Mouse (Mus musculus): ENCODE measurements at regions not wholly inside any gene's neighbourhood (a gene's known extent, or its start where the extent isn't known, plus 50 kb on each side); places are given as distances from the start of the nearest gene placed in this dataset.

GRCm38 (mm10) chr1:138771307-138772011 lies 76.9 kb downstream of the Lhx9 start:
- WGBS: 81% methylated on average over 3 of the region's 3 CpGs
- H3K4me3 ChIP-seq (ENCODE audit: low read length): no peak overlapping the region
- no peaks in the 10 kb centered on the region for H3K27me3 ChIP-seq (ENCODE audit: insufficient read depth, low read length)
- H3K36me3 ChIP-seq (ENCODE audit: insufficient read depth, low read length): no peaks in the 10 kb centered on the region
- H3K9me3 ChIP-seq (ENCODE audit: low read length): no peaks in the 10 kb centered on the region
- H3K27ac ChIP-seq: no peak overlapping the region
- DNase-seq (ENCODE audit: low spot score) (no peak), ATAC-seq (no peak)
- no peak for TF ChIP-seq CTCF (IDR thresholded peaks at IDR 0.05; ENCODE audit: low read depth)
- no peak overlapping the region for H3K9ac ChIP-seq (replicated peaks; ENCODE audit: low read length)
- no peak overlapping the region for H3K4me2 ChIP-seq (ENCODE audit: low read depth, low read length)
- no peaks in the 10 kb centered on the region for H3K4me1 ChIP-seq (ENCODE audit: insufficient read depth, low read length)

GRCm38 (mm10) chr1:138762876-138763275 lies 85.5 kb downstream of the Lhx9 start:
- Histone ChIP-seq H3K4me2 (ENCODE audit: low read depth, low read length) (no peak overlapping the region), H3K27ac (no peak overlapping the region), H3K9ac (replicated peaks; ENCODE audit: low read length) (no peak overlapping the region), H3K36me3 (ENCODE audit: insufficient read depth, low read length) (no peaks in the 10 kb centered on the region), H3K27me3 (ENCODE audit: insufficient read depth, low read length) (no peaks in the 10 kb centered on the region), H3K9me3 (ENCODE audit: low read length) (no peaks in the 10 kb centered on the region), H3K4me1 (ENCODE audit: insufficient read depth, low read length) (no peaks in the 10 kb centered on the region), H3K4me3 (ENCODE audit: low read length) (no peak overlapping the region)
- ATAC-seq: no peak
- 82% methylated on average over 7 of the region's 7 CpGs for WGBS
- DNase-seq (ENCODE audit: low spot score): no peak
- no peak for TF ChIP-seq CTCF (IDR thresholded peaks at IDR 0.05; ENCODE audit: low read depth)

- Histone ChIP-seq H3K4me3 (ENCODE audit: low read length) (no peak overlapping the region), H3K9me3 (ENCODE audit: low read length) (no peaks in the 10 kb centered on the region), H3K27me3 (ENCODE audit: insufficient read depth, low read length) (no peaks in the 10 kb centered on the region), H3K4me1 (ENCODE audit: insufficient read depth, low read length) (no peaks in the 10 kb centered on the region), H3K36me3 (ENCODE audit: insufficient read depth, low read length) (no peaks in the 10 kb centered on the region), H3K9ac (replicated peaks; ENCODE audit: low read length) (no peak overlapping the region), H3K27ac (no peak overlapping the region), H3K4me2 (ENCODE audit: low read depth, low read length) (no peak overlapping the region)
- ATAC-seq (no peak), DNase-seq (ENCODE audit: low spot score) (no peak)
- TF ChIP-seq CTCF (IDR thresholded peaks at IDR 0.05; ENCODE audit: low read depth): no peak
These were observed 90.6 kb downstream of the Lhx9 start for GRCm38 (mm10) chr1:138757777-138758176.

DNA sequence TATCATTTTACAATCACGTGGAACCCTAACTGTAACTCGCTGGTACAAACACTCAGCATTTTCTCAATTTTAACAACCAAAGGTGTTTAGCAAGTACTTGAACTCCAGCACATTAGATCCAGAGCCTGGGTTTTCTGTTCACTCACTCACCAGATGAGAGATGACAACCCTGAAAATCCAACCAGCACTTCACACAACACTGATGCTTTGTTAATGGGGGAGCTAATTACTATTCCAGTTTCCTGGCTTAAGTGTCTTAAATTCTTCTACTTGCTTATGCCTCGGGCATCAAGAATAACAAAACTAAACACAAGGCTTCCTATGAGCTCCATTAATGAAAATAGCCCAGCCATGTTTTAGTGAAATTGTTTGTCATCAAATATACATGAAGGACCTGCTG lies 113.4 kb upstream of the Nek7 start:
- ATAC-seq (no peak), DNase-seq (ENCODE audit: low spot score) (no peak)
- no peak overlapping the region for H3K9ac ChIP-seq (replicated peaks; ENCODE audit: low read length)
- 81% methylated on average over 3 of the region's 3 CpGs for WGBS
- no peak for TF ChIP-seq CTCF (IDR thresholded peaks at IDR 0.05; ENCODE audit: low read depth)
- no peaks in the 10 kb centered on the region for H3K27me3 ChIP-seq (ENCODE audit: insufficient read depth, low read length)
- H3K4me2 ChIP-seq (ENCODE audit: low read depth, low read length): no peak overlapping the region
- no peak overlapping the region for H3K27ac ChIP-seq
- H3K4me3 ChIP-seq (ENCODE audit: low read length): no peak overlapping the region
- H3K4me1 ChIP-seq (ENCODE audit: insufficient read depth, low read length): no peaks in the 10 kb centered on the region
- no peaks in the 10 kb centered on the region for H3K9me3 ChIP-seq (ENCODE audit: low read length)
- no peaks in the 10 kb centered on the region for H3K36me3 ChIP-seq (ENCODE audit: insufficient read depth, low read length)

DNA sequence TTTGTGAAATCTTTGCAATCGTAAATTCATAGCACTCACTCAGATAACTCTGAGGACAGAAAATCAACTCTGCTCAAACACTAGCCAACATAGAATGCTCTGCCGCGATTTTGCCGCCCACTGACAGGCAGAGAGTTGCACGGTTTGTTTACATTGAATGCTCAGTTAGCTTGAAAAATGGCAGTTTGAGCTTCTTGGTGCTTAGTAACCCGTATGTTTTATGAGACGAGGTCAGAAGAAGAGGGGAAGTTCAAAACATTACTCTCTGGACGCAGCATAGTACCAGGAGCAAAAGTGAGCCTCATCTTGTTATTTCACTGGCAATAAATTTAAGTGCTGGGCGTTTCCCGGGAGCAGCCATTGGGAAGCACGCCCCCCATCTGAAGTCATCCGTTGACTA lies 111.1 kb upstream of the Nek7 start:
- Histone ChIP-seq H3K4me2 (ENCODE audit: low read depth, low read length) (no peak overlapping the region), H3K4me3 (ENCODE audit: low read length) (no peak overlapping the region), H3K4me1 (ENCODE audit: insufficient read depth, low read length) (no peaks in the 10 kb centered on the region), H3K9me3 (ENCODE audit: low read length) (no peaks in the 10 kb centered on the region), H3K27me3 (ENCODE audit: insufficient read depth, low read length) (no peaks in the 10 kb centered on the region), H3K27ac (no peak overlapping the region), H3K36me3 (ENCODE audit: insufficient read depth, low read length) (no peaks in the 10 kb centered on the region), H3K9ac (replicated peaks; ENCODE audit: low read length) (no peak overlapping the region)
- DNase-seq (ENCODE audit: low spot score) (no peak), ATAC-seq (no peak)
- 69% methylated on average over 12 of the region's 12 CpGs for WGBS
- no peak for TF ChIP-seq CTCF (IDR thresholded peaks at IDR 0.05; ENCODE audit: low read depth)

- no peaks in the 10 kb centered on the region for H3K9me3 ChIP-seq (ENCODE audit: low read length)
- no peak overlapping the region for H3K4me2 ChIP-seq (ENCODE audit: low read depth, low read length)
- H3K36me3 ChIP-seq (ENCODE audit: insufficient read depth, low read length): no peaks in the 10 kb centered on the region
- no peaks in the 10 kb centered on the region for H3K27me3 ChIP-seq (ENCODE audit: insufficient read depth, low read length)
- H3K4me1 ChIP-seq (ENCODE audit: insufficient read depth, low read length): no peaks in the 10 kb centered on the region
- 70% methylated on average over 2 of the region's 2 CpGs for whole genome bisulfite sequencing
- TF ChIP-seq CTCF (IDR thresholded peaks at IDR 0.05; ENCODE audit: low read depth): no peak
- no peak overlapping the region for H3K9ac ChIP-seq (replicated peaks; ENCODE audit: low read length)
- no peak overlapping the region for H3K27ac ChIP-seq
- no peak for DNase-seq (ENCODE audit: low spot score)
- no peak for ATAC-seq
- no peak overlapping the region for H3K4me3 ChIP-seq (ENCODE audit: low read length)
These were observed 109.3 kb upstream of the Nek7 start for GRCm38 (mm10) chr1:138729089-138729699.

DNA sequence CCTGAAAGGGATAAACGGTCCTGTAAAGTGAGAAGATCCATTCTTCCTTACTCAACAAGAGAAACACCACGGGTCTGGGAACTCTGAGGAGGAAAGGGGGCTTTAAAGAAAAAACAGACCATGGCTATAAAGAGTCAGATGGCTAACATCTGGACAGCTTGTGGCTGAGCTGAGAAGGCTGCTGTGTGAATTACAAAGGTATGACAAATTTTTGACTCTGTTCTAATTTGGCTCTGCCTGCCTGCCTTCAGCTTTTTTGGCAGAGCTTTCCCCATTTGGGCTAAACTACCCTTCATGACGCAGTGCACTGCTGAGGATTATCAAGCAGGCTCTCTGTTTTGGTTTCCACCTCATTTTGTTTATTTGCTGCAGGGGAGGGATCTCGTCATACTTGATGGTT lies 100.8 kb upstream of the Nek7 start:
- Histone ChIP-seq H3K27ac (no peak overlapping the region), H3K4me3 (ENCODE audit: low read length) (no peak overlapping the region), H3K9ac (replicated peaks; ENCODE audit: low read length) (no peak overlapping the region), H3K9me3 (ENCODE audit: low read length) (no peaks in the 10 kb centered on the region), H3K4me2 (ENCODE audit: low read depth, low read length) (no peak overlapping the region), H3K4me1 (ENCODE audit: insufficient read depth, low read length) (no peaks in the 10 kb centered on the region), H3K36me3 (ENCODE audit: insufficient read depth, low read length) (no peaks in the 10 kb centered on the region), H3K27me3 (ENCODE audit: insufficient read depth, low read length) (no peaks in the 10 kb centered on the region)
- TF ChIP-seq CTCF (IDR thresholded peaks at IDR 0.05; ENCODE audit: low read depth): no peak
- 65% methylated on average over 4 of the region's 4 CpGs for WGBS
- DNase-seq (ENCODE audit: low spot score): no peak
- no peak for ATAC-seq
